Mouse (Mus musculus): ENCODE results near the gene Dennd1a. TPM values are rescaled to one million over a fixed set of nuclear protein-coding genes. Genes with fewer than 3 reads are reported as not detected.
A peak's percentile ranks its signal among the peaks of the same experiment; 100 is the strongest.

Gene Dennd1a
- polyA plus RNA-seq, 1 experiment from 2014 or later = 10.3 TPM

DNA sequence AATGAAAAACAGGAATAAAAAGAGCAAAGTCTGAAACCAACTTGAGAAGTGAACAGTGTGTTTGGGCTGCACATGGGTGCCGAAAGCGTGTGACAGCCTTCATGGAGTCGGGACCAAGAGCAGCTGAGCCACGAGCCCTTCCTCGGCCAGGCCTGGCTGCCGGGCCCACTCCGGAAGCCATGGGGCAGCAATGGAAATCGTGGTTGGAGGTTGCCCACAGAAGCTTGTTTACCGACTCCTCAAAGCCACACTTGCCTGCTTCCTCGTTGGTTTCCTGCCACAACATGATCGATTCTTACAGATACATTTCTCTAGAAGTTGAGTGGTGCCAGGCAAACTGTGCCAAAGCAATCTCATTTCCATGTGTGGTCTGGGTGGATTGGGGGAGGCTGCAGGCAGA, 31.9 kb upstream of the Dennd1a start:
- no peak for TF ChIP-seq CTCF (IDR thresholded peaks at IDR 0.05; ENCODE audit: low read depth)

DNA sequence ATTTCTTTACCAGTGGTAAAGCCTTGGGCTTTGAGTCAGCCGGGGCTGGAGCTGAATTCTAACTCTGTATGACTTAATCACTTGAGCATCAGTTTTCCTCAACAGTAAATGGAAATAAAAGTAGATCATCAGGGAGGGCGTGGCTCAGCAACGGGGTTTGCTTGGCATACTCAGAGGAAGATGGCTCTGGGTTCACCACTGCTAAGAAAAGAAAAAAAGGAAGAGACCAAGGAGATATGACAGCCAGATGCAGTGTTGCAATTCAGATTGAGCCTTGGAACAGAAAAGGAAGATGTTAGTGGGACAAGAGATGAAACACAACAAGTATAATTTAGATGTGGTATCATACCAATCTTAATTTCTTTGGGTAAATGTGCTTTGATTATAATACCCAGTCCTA, 26.2 kb upstream of the Dennd1a start:
- 39% methylated on average over 3 of the region's 3 CpGs for WGBS
- H3K36me3 ChIP-seq (ENCODE audit: control insufficient read depth, insufficient read depth) = no peaks in the 10 kb centered on the region
- no peak overlapping the region for H3K4me2 ChIP-seq (replicated peaks; ENCODE audit: low read depth)
- no peaks in the 10 kb centered on the region for H3K4me1 ChIP-seq (replicated peaks; ENCODE audit: control insufficient read depth, insufficient read depth, low read length)
- no peaks in the 10 kb centered on the region for H3K9me3 ChIP-seq (ENCODE audit: control insufficient read depth)
- no peak overlapping the region for H3K9ac ChIP-seq (ENCODE audit: low read depth, low read length)
- H3K27me3 ChIP-seq (replicated peaks; ENCODE audit: control insufficient read depth, insufficient read depth, low read length) = peaks cover 3% of the 10 kb centered on the region; the same call in 1 of the 2 replicates
- TF ChIP-seq CTCF (IDR thresholded peaks at IDR 0.05; ENCODE audit: low read depth) = no peak
- no peak overlapping the region for H3K4me3 ChIP-seq (ENCODE audit: low read depth, low read length)
- H3K27ac ChIP-seq (ENCODE audit: low read depth, low read length) = no peak overlapping the region
- ATAC-seq = no peak

More for the DNA sequence above, 31.9 kb upstream of the Dennd1a start:
- H3K9me3 ChIP-seq (ENCODE audit: control insufficient read depth) = no peaks in the 10 kb centered on the region
- H3K4me3 ChIP-seq (ENCODE audit: low read depth, low read length) = no peak overlapping the region
- H3K27ac ChIP-seq (ENCODE audit: low read depth, low read length) = no peak overlapping the region
- H3K27me3 ChIP-seq (replicated peaks; ENCODE audit: control insufficient read depth, insufficient read depth, low read length) = 0 out of 2 replicates have a peak, but pooled peaks cover 10% of the 10 kb centered on the region
- no peaks in the 10 kb centered on the region for H3K36me3 ChIP-seq (ENCODE audit: control insufficient read depth, insufficient read depth)
- no peaks in the 10 kb centered on the region for H3K4me1 ChIP-seq (replicated peaks; ENCODE audit: control insufficient read depth, insufficient read depth, low read length)
- no peak overlapping the region for H3K4me2 ChIP-seq (replicated peaks; ENCODE audit: low read depth)
- ATAC-seq = no peak
- H3K9ac ChIP-seq (ENCODE audit: low read depth, low read length) = no peak overlapping the region
- WGBS = 84% methylated on average over 11 of the region's 11 CpGs

GRCm38 (mm10) chr2:38312921-38313320, 25.7 kb upstream of the Dennd1a start:
- Histone ChIP-seq H3K9ac (ENCODE audit: low read depth, low read length) (no peak overlapping the region), H3K27me3 (replicated peaks; ENCODE audit: control insufficient read depth, insufficient read depth, low read length) (peaks cover 3% of the 10 kb centered on the region; the same call in 1 of the 2 replicates), H3K4me1 (replicated peaks; ENCODE audit: control insufficient read depth, insufficient read depth, low read length) (no peaks in the 10 kb centered on the region), H3K9me3 (ENCODE audit: control insufficient read depth) (no peaks in the 10 kb centered on the region), H3K4me2 (replicated peaks; ENCODE audit: low read depth) (no peak overlapping the region), H3K4me3 (ENCODE audit: low read depth, low read length) (no peak overlapping the region), H3K27ac (ENCODE audit: low read depth, low read length) (no peak overlapping the region), H3K36me3 (ENCODE audit: control insufficient read depth, insufficient read depth) (no peaks in the 10 kb centered on the region)
- WGBS = 38% methylated on average over 3 of the region's 3 CpGs
- ATAC-seq = no peak
- TF ChIP-seq CTCF (IDR thresholded peaks at IDR 0.05; ENCODE audit: low read depth) = no peak

DNA sequence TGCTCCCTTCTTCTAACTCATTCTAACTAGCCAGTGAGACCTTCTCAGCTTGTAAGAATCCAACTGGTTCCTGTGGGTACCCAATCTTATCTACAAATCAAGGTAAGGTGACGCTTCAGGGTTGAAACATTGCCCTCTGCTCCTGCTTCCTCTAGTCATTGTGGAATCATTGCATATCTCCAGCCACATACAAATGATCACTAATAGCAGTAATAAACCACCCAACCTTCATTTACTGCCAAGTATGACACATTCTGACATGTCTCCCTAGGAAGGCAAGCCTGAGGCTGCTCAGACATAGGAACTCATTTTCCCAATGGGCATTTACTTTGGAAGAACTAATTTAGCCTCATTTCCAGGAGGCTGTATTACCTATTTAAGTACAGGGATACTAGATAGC, 18.0 kb upstream of the Dennd1a start:
- Histone ChIP-seq H3K9ac (ENCODE audit: low read depth, low read length) (no peak overlapping the region), H3K4me1 (replicated peaks; ENCODE audit: control insufficient read depth, insufficient read depth, low read length) (no peaks in the 10 kb centered on the region), H3K9me3 (ENCODE audit: control insufficient read depth) (no peaks in the 10 kb centered on the region), H3K4me3 (ENCODE audit: low read depth, low read length) (no peak overlapping the region), H3K36me3 (ENCODE audit: control insufficient read depth, insufficient read depth) (no peaks in the 10 kb centered on the region), H3K27me3 (replicated peaks; ENCODE audit: control insufficient read depth, insufficient read depth, low read length) (peaks cover 6% of the 10 kb centered on the region; the same call in 1 of the 2 replicates), H3K4me2 (replicated peaks; ENCODE audit: low read depth) (no peak overlapping the region), H3K27ac (ENCODE audit: low read depth, low read length) (no peak overlapping the region)
- peak; percentile 71 for ATAC-seq
- 41% methylated on average over 1 of the region's 1 CpGs for WGBS
- TF ChIP-seq CTCF (IDR thresholded peaks at IDR 0.05; ENCODE audit: low read depth) = no peak

DNA sequence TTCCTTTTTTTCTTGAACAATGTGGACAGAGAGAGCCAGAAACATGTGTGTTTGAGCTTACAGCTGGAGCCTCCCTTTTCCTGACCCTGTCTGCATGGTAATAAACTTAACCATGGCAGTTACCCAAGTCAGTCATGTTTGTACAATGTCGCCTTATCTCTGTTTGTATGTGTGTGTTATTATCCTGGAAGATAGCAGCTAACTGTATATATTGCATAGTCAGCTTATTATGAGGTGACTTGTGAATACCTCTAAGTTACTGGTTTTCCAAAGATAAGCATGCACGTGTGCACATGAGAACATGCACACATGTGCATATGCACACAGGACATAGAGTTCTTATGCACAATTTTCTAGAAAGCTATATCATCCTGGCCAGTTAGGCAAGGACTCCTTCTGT, 13.8 kb upstream of the Dennd1a start:
- Histone ChIP-seq H3K9ac (ENCODE audit: low read depth, low read length) (no peak overlapping the region), H3K4me3 (ENCODE audit: low read depth, low read length) (no peak overlapping the region), H3K9me3 (ENCODE audit: control insufficient read depth) (no peaks in the 10 kb centered on the region), H3K4me1 (replicated peaks; ENCODE audit: control insufficient read depth, insufficient read depth, low read length) (no peaks in the 10 kb centered on the region), H3K4me2 (replicated peaks; ENCODE audit: low read depth) (no peak overlapping the region), H3K36me3 (ENCODE audit: control insufficient read depth, insufficient read depth) (no peaks in the 10 kb centered on the region), H3K27ac (ENCODE audit: low read depth, low read length) (no peak overlapping the region), H3K27me3 (replicated peaks; ENCODE audit: control insufficient read depth, insufficient read depth, low read length) (peaks cover 6% of the 10 kb centered on the region; the same call in 1 of the 2 replicates)
- ATAC-seq = no peak
- no peak for TF ChIP-seq CTCF (IDR thresholded peaks at IDR 0.05; ENCODE audit: low read depth)
- 41% methylated on average over 2 of the region's 2 CpGs for WGBS

DNA sequence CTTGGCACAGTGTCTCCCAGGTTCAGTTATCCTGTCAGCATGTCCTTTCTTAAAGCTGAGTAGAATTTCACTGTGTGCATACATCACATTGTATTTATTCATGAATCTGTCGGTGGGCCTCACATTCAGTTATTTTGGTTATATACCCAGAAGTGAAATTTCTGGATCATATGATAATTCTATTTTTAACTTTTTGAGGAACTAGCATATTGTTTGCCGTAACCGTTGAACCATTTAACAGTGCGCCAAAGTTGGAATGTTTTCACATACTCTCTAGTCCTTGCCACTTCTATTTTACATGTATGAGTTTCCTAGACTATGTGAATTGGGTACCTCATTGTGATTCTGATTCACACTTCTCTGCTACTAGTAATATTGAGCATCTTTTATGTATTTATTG, 8.7 kb upstream of the Dennd1a start:
- WGBS = 88% methylated on average over 4 of the region's 4 CpGs
- no peak for TF ChIP-seq CTCF (IDR thresholded peaks at IDR 0.05; ENCODE audit: low read depth)

DNA sequence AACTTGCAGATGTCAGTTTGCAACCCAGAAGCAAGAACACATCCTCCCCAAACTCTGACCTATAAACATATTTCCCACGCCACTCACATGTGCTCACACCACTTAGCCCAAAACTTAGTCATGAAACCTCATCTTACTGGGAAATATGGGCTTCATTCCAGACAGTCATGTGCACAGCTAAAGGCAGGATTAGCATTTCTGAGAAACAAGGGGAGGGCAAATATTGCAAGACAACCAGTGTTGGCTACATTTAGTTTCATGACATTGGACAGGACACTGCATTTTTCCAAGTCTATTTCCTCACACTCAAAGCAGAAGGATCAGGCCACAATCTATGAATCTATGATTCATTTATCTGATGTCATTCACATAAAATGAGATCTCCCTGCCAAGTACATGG, 4.3 kb upstream of the Dennd1a start:
- TF ChIP-seq CTCF (IDR thresholded peaks at IDR 0.05; ENCODE audit: low read depth) = no peak
- Histone ChIP-seq H3K4me2 (replicated peaks; ENCODE audit: low read depth) (no peak overlapping the region), H3K27me3 (replicated peaks; ENCODE audit: control insufficient read depth, insufficient read depth, low read length) (no peaks in the 10 kb centered on the region), H3K27ac (ENCODE audit: low read depth, low read length) (no peak overlapping the region), H3K4me3 (ENCODE audit: low read depth, low read length) (no peak overlapping the region), H3K9me3 (ENCODE audit: control insufficient read depth) (no peaks in the 10 kb centered on the region), H3K9ac (ENCODE audit: low read depth, low read length) (no peak overlapping the region), H3K4me1 (replicated peaks; ENCODE audit: control insufficient read depth, insufficient read depth, low read length) (0 out of 2 replicates have a peak, but pooled peaks cover 4% of the 10 kb centered on the region), H3K36me3 (ENCODE audit: control insufficient read depth, insufficient read depth) (no peaks in the 10 kb centered on the region)
- WGBS = 78% methylated on average over 1 of the region's 1 CpGs
- ATAC-seq = no peak

More for the DNA sequence above, 8.7 kb upstream of the Dennd1a start:
- H3K4me2 ChIP-seq (replicated peaks; ENCODE audit: low read depth) = no peak overlapping the region
- no peak overlapping the region for H3K9ac ChIP-seq (ENCODE audit: low read depth, low read length)
- no peak overlapping the region for H3K27ac ChIP-seq (ENCODE audit: low read depth, low read length)
- no peak for ATAC-seq
- H3K27me3 ChIP-seq (replicated peaks; ENCODE audit: control insufficient read depth, insufficient read depth, low read length) = no peaks in the 10 kb centered on the region
- no peaks in the 10 kb centered on the region for H3K36me3 ChIP-seq (ENCODE audit: control insufficient read depth, insufficient read depth)
- H3K9me3 ChIP-seq (ENCODE audit: control insufficient read depth) = no peaks in the 10 kb centered on the region
- no peaks in the 10 kb centered on the region for H3K4me1 ChIP-seq (replicated peaks; ENCODE audit: control insufficient read depth, insufficient read depth, low read length)
- no peak overlapping the region for H3K4me3 ChIP-seq (ENCODE audit: low read depth, low read length)
